Mouse (Mus musculus): ENCODE data around the gene Rslcan18.

- no peak for TF ChIP-seq EP300 (IDR thresholded peaks at IDR 0.05; ENCODE audit: insufficient read depth, low read depth, low read length)
- TF ChIP-seq POLR2A (IDR thresholded peaks at IDR 0.05; ENCODE audit: insufficient read depth, low read length): no peak
Measured at GRCm38 (mm10) chr13:67060161-67060785, 55.8 kb downstream of the Rslcan18 start.
